Mouse (Mus musculus): ENCODE results near the gene Pola2. TPM values are rescaled to one million over a fixed set of nuclear protein-coding genes. Genes with fewer than 3 reads are reported as not detected.

Gene Pola2
- total RNA-seq (2021) = 10 to 100 TPM; 35.0 to 37.9 TPM
- long read RNA-seq, experiment 1, transcript Pola2-201 (18 exons, 2,421 nt) = major isoform, 10 of 26 reads
- long read RNA-seq, experiment 1, partial matches to known transcripts = 4 of 26 reads
- long read RNA-seq, experiment 1, other reads (novel, unspliced or antisense) = 11 of 26 reads
- long read RNA-seq, experiment 2, transcript Pola2-201 (18 exons, 2,421 nt) = major isoform, 10 of 32 reads
- long read RNA-seq, experiment 2, partial matches to known transcripts = 6 of 32 reads
- long read RNA-seq, experiment 2, other reads (novel, unspliced or antisense) = 14 of 32 reads

GRCm38 (mm10) chr19:5963883-5964562, at the start of gene Pola2:
Gene Pola2 (minus strand): TSS chr19:5964202.
- peak; percentile 72 to 78 for DNase-seq (ENCODE audit: low spot score in 2 of 2)

- no peak for DNase-seq (ENCODE audit: low spot score in 2 of 2)
Observed at GRCm38 (mm10) chr19:6013691-6014090, 49.7 kb upstream of the Pola2 start.

- DNase-seq (ENCODE audit: low spot score in 2 of 2) = no peak
Observed at GRCm38 (mm10) chr19:6009137-6009536, 45.1 kb upstream of the Pola2 start.

GRCm38 (mm10) chr19:6007013-6007412, 43.0 kb upstream of the Pola2 start:
- DNase-seq (ENCODE audit: low spot score in 2 of 2) = no peak

- no peak for DNase-seq (ENCODE audit: low spot score in 2 of 2)
Observed at GRCm38 (mm10) chr19:6005541-6005940, 41.5 kb upstream of the Pola2 start.

- no peak for DNase-seq (ENCODE audit: low spot score in 2 of 2)
Observed at GRCm38 (mm10) chr19:5999969-6000368, 36.0 kb upstream of the Pola2 start.

- DNase-seq (ENCODE audit: low spot score in 2 of 2) = no peak
Observed at GRCm38 (mm10) chr19:5998180-5998579, 34.2 kb upstream of the Pola2 start.

- no peak for DNase-seq (ENCODE audit: low spot score in 2 of 2)
Observed at GRCm38 (mm10) chr19:5994711-5995110, 30.7 kb upstream of the Pola2 start.

GRCm38 (mm10) chr19:5992012-5992411, 28.0 kb upstream of the Pola2 start:
- no peak for DNase-seq (ENCODE audit: low spot score in 2 of 2)

GRCm38 (mm10) chr19:5991467-5991866, 27.5 kb upstream of the Pola2 start:
- DNase-seq (ENCODE audit: low spot score in 2 of 2) = no peak

- DNase-seq (ENCODE audit: low spot score in 2 of 2) = no peak
Observed at GRCm38 (mm10) chr19:5990921-5991320, 26.9 kb upstream of the Pola2 start.

- DNase-seq (ENCODE audit: low spot score in 2 of 2) = no peak
Observed at GRCm38 (mm10) chr19:5990033-5990432, 26.0 kb upstream of the Pola2 start.

GRCm38 (mm10) chr19:5989585-5989984, 25.6 kb upstream of the Pola2 start:
- DNase-seq (ENCODE audit: low spot score in 2 of 2) = no peak

GRCm38 (mm10) chr19:5988815-5989452, 24.9 kb upstream of the Pola2 start:
- peak; percentile 44 to 65 for DNase-seq (ENCODE audit: low spot score in 2 of 2)

- no peak for DNase-seq (ENCODE audit: low spot score in 2 of 2)
Observed at GRCm38 (mm10) chr19:5988027-5988814, 24.2 kb upstream of the Pola2 start.

- DNase-seq (ENCODE audit: low spot score in 2 of 2) = no peak
Observed at GRCm38 (mm10) chr19:5986043-5986442, 22.0 kb upstream of the Pola2 start, which contains the start of gene Slc22a20. Gene Slc22a20 (minus strand): TSS chr19:5986143.

- no peak for DNase-seq (ENCODE audit: low spot score in 2 of 2)
Observed at GRCm38 (mm10) chr19:5980477-5980876, 16.5 kb upstream of the Pola2 start.

GRCm38 (mm10) chr19:5977717-5978116, 13.7 kb upstream of the Pola2 start:
- no peak for DNase-seq (ENCODE audit: low spot score in 2 of 2)

- DNase-seq (ENCODE audit: low spot score in 2 of 2) = no peak
Observed at GRCm38 (mm10) chr19:5975676-5976075, 11.7 kb upstream of the Pola2 start.

- DNase-seq (ENCODE audit: low spot score in 2 of 2) = no peak
Observed at GRCm38 (mm10) chr19:5975112-5975511, 11.1 kb upstream of the Pola2 start.

GRCm38 (mm10) chr19:5967664-5968063, 3.7 kb upstream of the Pola2 start:
- DNase-seq (ENCODE audit: low spot score in 2 of 2) = no peak

Measured in adrenal gland, postnatal 4 days (tissue).